Mouse (Mus musculus): Measurements from ENCODE around the gene Dtd1.

The Dtd1 gene

DNA sequence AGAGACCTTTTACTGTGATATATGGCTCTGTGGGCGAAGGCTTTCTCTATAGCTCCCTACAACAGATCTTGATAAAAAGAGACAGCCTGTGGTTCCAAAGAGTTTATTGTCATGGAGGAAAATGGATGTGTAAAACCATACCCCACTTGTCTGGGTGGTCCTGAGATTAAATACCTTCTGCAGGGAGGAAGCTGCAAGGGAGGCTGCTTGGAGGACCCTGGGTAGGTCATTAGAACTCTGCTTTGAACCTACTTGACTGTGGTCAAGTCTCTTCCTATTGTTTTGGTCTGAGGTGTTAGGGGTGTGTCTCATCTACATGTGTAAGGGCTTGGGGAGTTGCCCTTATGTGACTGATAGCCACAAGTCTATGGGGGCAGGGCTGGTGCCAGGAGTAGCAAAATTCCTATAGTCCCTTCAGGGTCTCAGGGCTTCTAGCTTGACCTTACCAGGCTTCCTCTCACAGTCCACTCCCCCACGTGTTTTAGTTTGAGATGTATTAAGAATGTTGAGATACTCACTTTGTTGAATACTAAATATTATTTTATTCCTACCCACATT is 115.6 kb downstream of the Dtd1 start:
- no peak for DNase-seq (ENCODE audit: low read depth, low spot score)

- DNase-seq (ENCODE audit: low read depth, low spot score) = no peak
Observed at GRCm38 (mm10) chr2:144716248-144716647, 116.6 kb downstream of the Dtd1 start.

GRCm38 (mm10) chr2:144718273-144718672 is 118.6 kb downstream of the Dtd1 start:
- DNase-seq (ENCODE audit: low read depth, low spot score) = no peak

DNA sequence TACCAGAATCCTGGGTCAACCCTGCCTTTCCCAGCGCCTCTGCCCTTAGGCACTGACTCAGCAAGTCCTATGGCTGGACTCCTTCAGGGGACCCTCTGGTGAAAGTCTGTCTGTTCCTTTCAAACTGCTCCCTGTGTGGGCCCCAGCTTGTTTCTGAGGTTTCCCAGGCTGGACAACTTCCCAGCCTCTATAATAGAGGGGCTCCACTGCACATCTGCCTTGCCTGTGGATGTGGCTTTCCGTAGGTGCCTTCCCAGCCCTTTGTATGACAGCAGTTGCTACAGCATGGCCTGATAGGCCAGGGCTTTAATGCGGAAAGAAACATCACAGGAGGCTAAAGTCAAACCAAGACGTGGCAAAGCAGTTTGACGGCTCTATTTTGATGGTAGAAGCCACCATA is 119.6 kb downstream of the Dtd1 start:
- no peak for DNase-seq (ENCODE audit: low read depth, low spot score)

- DNase-seq (ENCODE audit: low read depth, low spot score) = no peak
Observed at GRCm38 (mm10) chr2:144719718-144720117, 120.0 kb downstream of the Dtd1 start.

DNA sequence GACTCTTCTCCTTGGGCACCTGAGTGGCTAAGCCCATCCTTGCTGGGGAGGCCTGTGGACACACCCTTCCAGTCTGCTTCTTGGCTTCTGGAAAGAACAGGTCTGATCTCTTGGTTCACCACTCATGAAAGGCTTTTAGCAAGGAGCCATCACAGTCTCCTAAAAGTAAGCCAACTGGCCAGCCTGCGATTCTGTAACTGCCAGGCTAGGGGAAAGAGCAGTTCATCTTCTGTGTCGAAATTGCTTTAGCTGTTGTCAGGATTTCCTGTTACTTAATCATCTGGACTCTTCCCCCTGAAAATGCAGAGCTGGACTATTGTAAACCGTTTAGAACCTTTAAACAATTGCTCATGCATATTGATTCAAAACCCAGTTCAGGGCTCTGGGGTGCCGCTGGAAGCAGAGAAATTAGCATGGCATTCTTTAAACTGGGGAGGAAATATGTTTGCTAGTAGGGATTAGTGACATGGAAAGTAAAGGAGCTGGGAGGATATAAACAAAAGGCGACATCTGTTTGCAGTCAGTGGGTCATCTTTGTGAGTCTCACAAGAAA is 120.8 kb downstream of the Dtd1 start:
- DNase-seq (ENCODE audit: low read depth, low spot score) = no peak

- no peak for DNase-seq (ENCODE audit: low read depth, low spot score)
Observed at GRCm38 (mm10) chr2:144724679-144725078, 125.0 kb downstream of the Dtd1 start.

DNA sequence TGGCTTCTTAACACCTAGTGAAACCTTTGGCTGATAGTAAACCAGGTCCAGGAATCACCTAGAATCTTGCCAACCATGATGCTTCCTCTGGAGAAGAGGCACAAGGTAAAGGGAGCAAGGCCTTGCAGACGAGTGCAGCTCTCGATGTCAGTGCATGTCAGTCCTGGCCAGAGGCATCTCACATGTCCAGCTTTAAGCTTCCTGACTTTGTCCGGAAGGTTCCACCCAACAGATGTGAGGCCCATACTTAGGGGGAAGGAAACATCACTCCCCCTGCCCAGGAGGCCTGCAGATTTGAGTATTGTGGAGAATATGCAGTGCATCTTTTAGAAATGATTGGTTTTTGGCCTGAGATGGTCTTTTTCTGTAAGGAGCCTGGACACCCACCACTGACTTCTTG is 127.4 kb downstream of the Dtd1 start:
- DNase-seq (ENCODE audit: low read depth, low spot score) = no peak

GRCm38 (mm10) chr2:144729776-144730175 is 130.1 kb downstream of the Dtd1 start:
- DNase-seq (ENCODE audit: low read depth, low spot score) = no peak

GRCm38 (mm10) chr2:144738161-144738560 is 138.5 kb downstream of the Dtd1 start:
- no peak for DNase-seq (ENCODE audit: low read depth, low spot score)

- DNase-seq (ENCODE audit: low read depth, low spot score) = no peak
Observed at GRCm38 (mm10) chr2:144738576-144738975, 138.9 kb downstream of the Dtd1 start.

GRCm38 (mm10) chr2:144740577-144740997 is 140.9 kb downstream of the Dtd1 start:
- no peak for DNase-seq (ENCODE audit: low read depth, low spot score)

GRCm38 (mm10) chr2:144741973-144742372 is 142.3 kb downstream of the Dtd1 start:
- no peak for DNase-seq (ENCODE audit: low read depth, low spot score)

DNA sequence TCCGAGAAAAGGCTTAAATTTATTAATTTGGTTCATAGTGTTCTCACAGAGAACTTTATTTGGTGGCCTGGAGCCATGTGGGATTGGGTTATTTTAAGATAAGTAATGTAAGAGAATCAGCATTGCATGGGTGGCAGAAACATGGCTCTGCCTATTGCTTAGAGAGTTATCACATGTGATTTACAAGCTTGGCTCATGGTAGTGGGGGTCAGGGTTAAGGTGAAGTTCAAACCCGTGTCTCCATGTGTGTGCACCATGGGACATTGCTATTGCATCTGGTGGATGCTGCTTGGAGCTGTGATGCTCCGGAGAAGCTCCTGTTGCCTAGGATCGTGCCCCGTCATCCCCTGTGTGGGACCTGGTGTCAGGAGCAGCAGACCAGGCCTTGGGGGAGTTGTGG is 143.6 kb downstream of the Dtd1 start:
- DNase-seq (ENCODE audit: low read depth, low spot score) = no peak

DNA sequence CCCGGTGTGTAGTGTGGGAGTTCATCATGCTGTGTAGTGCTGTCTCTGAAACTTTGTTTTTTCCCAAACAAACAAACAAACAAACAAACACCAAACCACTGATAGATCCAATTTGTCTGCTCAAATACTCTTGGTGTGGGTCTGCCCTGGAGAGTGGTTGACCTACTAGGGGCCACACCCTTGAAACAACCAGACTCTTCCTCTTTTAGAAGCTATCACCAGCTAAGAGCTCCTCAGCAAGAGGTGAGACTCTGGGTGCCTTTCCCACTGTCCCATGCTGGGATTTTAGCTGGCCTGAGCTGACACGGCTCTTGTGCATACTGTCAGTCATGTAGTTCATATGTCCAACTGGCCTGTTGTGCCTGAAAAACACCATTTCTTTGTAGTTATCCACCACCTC is 145.6 kb downstream of the Dtd1 start:
- no peak for DNase-seq (ENCODE audit: low read depth, low spot score)

DNA sequence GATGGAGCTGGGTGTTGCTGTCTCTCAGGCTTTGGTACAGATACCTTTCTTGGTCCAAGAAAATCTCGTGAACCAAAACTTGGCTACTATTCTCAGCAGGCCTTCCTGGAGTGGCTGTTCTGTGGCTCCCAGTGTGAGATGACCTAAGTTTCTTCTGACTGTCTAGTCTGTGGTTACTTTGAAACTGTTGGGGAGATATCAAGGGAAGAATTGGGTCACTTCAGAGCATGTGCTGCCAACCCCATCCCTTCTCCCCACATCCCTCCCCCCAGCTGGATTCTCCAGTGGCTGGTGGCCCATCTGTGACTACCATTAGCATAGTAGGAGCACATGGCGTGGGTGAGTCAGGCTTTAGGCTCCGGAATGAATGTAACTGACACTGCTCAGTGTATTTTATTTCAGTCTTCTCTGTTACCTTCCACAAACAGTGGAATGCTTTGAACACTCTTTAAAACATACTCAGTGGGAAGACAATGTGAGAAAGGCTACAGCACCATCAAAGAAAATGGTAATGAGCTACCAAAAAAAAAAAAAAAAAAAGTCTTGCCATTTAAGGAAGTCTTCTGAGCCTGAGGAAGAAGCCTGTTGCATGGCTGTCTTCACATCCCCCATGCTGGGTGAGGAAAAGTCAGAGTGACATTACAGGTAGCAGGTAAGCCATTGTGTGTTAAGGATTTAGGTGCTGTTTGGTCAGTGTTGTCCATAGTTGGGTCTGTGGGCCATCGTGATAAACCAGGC is 146.5 kb downstream of the Dtd1 start:
- no peak for DNase-seq (ENCODE audit: low read depth, low spot score)

GRCm38 (mm10) chr2:144753604-144754003 is 153.9 kb downstream of the Dtd1 start:
- DNase-seq (ENCODE audit: low read depth, low spot score) = no peak

DNA sequence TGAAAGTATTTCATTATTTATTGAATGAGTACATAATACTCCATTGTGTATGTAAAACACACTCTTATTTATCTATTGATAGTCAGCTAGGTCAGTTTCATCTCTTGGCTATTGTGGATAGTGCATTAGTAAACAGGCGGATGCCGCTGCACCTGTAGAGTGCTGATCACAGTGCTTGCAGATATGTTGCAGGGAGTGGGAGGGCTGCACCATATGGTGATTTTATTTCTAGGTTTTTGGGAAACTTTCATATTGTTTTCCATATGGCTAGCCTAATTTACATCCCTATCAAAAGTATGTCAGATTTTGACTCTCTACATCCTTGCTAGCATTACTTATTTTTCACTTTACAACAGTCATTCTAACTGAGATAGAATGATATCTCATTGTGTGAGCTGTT is 155.3 kb downstream of the Dtd1 start:
- no peak for DNase-seq (ENCODE audit: low read depth, low spot score)

DNA sequence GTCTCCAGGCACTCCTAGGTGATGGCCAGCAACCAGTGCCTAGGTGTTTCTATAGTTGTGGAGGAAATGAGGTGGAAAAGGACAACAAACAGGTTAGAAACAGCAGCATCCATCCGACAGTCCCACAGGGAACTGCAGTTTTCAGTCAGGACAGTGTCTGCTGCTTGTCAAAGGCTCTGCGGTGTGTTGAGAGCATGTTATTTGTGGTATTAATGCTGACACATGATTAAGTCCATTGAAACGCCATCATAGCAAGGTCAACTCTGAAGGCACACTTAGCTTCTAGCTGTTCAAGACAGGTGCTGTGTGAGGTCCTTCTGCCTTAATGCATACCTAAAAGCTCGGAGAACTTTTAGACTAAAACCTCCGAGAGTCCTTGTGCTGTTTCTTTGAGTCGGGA is 161.0 kb downstream of the Dtd1 start:
- no peak for DNase-seq (ENCODE audit: low read depth, low spot score)

DNA sequence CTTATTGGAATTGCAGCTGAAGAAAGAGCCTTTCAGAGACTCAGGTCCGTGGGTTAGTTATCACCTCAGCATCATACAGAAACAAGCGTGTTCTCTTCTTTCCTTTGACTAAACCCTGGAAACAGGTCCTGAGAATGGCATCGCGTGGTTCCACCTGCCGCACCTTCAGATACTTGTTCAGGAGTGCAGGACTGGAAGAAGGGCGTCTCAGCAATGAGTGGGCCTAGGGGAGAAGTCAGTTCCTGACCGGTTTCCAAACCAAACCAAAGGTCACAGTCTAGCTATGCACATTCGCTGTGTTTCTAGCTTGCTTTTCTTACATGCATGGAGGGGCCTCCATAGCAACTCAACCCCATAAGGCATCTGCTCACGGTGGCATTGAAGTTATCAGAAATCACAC is 164.0 kb downstream of the Dtd1 start:
- DNase-seq (ENCODE audit: low read depth, low spot score) = no peak

DNA sequence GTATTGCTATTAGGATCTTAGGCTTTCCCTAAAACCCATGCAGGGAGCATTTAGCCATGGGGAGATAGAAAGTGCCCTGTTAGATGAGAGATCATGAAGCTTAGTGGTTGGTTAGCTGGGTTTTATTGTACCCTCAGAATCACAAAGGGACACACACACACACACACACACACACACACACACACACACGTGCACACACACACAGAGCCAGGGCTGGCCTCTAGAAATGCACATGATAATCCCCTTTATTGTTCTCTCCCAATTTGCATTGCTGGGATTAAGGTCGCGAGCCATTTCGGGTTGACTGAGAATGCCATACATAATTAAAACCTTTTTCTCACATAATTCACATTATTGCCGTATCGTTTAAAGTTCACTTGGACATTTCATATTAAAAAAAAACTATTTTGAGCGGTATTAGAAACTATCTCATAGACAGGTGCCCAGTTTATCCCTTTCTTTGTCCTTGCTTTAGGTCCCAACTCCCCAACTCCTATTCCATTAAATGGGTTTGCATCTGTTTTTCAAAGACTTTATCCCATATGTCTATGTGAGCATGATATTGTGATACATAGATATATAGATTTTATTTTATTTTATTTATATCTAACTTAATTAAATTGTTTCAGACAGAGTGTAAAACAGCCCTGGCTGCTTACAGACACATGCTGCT is 164.6 kb downstream of the Dtd1 start:
- no peak for DNase-seq (ENCODE audit: low read depth, low spot score)

DNA sequence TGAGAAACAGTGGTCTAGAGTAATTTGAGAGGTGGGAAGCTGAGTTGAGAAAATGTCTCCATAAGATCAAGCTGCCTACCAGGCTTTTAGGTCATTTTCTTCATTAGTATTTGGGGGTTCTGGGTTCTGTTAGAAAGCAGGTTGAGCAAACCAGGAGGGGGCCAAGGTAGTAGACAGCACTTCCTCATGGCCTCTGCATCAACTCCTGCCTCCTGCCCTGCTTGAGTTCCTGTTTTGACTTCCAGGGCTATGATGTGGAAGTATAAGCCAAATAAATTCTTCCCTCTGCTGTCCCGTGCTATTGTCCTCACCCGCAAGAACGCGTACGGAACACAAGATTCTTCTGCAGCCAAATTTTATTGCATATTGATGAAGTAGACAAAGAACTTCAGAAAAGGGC is 165.5 kb downstream of the Dtd1 start:
- DNase-seq (ENCODE audit: low read depth, low spot score) = no peak

All from telencephalon, adult 2 months (tissue).